Mouse (Mus musculus): ENCODE data around the gene Kcnk16. TPM values are rescaled to one million over a fixed set of nuclear protein-coding genes. Genes with fewer than 3 reads are reported as not detected.

Gene Kcnk16
- total and polyA plus RNA-seq, 2 experiments from 2014 or later, result 0.38 TPM; not detected in 1

- H3K27me3 ChIP-seq (ENCODE audit: insufficient read depth, low read length), result no peaks in the 10 kb centered on the region
- TF ChIP-seq CTCF (IDR thresholded peaks at IDR 0.05), result no peak
- peaks cover 7% of the 10 kb centered on the region; the same call in 1 of the 2 replicates for H3K4me1 ChIP-seq (ENCODE audit: insufficient read depth, low read length)
- DNase-seq (ENCODE audit: low spot score) (no peak), ATAC-seq (ENCODE audit: low FRiP score) (no peak)
- no peaks in the 10 kb centered on the region for H3K9me3 ChIP-seq (ENCODE audit: low read length)
- no peak overlapping the region for H3K9ac ChIP-seq (replicated peaks; ENCODE audit: low read length, poor library complexity, severe bottlenecking)
- WGBS, result 49% methylated on average over 2 of the region's 2 CpGs
- H3K27ac ChIP-seq (ENCODE audit: low read depth, low read length), result no peak overlapping the region
- no peak overlapping the region for H3K4me2 ChIP-seq (ENCODE audit: low read depth, low read length, poor library complexity, severe bottlenecking)
- H3K36me3 ChIP-seq (ENCODE audit: insufficient read depth, low read length), result no peaks in the 10 kb centered on the region
- no peak overlapping the region for H3K4me3 ChIP-seq (ENCODE audit: low read depth, low read length)
These were observed 42.0 kb downstream of the Kcnk16 start for GRCm38 (mm10) chr14:20226982-20227381.

GRCm38 (mm10) chr14:20226488-20226887 lies 42.5 kb downstream of the Kcnk16 start:
- no peak for TF ChIP-seq CTCF (IDR thresholded peaks at IDR 0.05)
- Histone ChIP-seq H3K27ac (ENCODE audit: low read depth, low read length) (no peak overlapping the region), H3K9ac (replicated peaks; ENCODE audit: low read length, poor library complexity, severe bottlenecking) (no peak overlapping the region), H3K27me3 (ENCODE audit: insufficient read depth, low read length) (no peaks in the 10 kb centered on the region), H3K4me2 (ENCODE audit: low read depth, low read length, poor library complexity, severe bottlenecking) (no peak overlapping the region), H3K9me3 (ENCODE audit: low read length) (no peaks in the 10 kb centered on the region), H3K4me3 (ENCODE audit: low read depth, low read length) (no peak overlapping the region), H3K36me3 (ENCODE audit: insufficient read depth, low read length) (no peaks in the 10 kb centered on the region), H3K4me1 (ENCODE audit: insufficient read depth, low read length) (peaks cover 7% of the 10 kb centered on the region; the same call in 1 of the 2 replicates)
- WGBS, result 44% methylated on average over 7 of the region's 7 CpGs
- peak; percentile 30 for DNase-seq (ENCODE audit: low spot score)
- 0 out of 2 replicates have a peak, but pooled peaks have one; percentile 7 for ATAC-seq (ENCODE audit: low FRiP score)

DNA sequence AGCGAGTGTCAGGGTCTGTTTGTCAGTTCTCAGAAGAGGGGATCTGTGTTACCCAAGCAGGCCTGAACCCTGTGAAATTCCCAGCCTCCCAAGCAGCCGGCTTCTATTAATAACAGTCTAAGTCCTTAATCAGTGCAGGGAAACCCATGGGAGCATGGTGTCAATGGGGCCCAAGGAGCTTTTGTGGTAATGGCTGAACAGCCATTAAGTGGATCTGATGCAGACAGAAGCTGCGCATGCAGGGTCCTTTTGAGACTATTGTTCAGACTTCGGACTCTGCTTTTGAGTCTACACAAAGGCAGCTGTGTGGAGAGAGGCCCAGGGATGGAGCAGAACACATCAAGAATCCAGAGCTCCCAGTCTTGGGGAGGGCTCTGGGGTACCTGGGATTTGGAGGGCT lies 43.5 kb downstream of the Kcnk16 start:
- Histone ChIP-seq H3K4me2 (ENCODE audit: low read depth, low read length, poor library complexity, severe bottlenecking) (no peak overlapping the region), H3K27me3 (ENCODE audit: insufficient read depth, low read length) (no peaks in the 10 kb centered on the region), H3K4me3 (ENCODE audit: low read depth, low read length) (no peak overlapping the region), H3K4me1 (ENCODE audit: insufficient read depth, low read length) (peaks cover 7% of the 10 kb centered on the region; the same call in 1 of the 2 replicates), H3K36me3 (ENCODE audit: insufficient read depth, low read length) (no peaks in the 10 kb centered on the region), H3K27ac (ENCODE audit: low read depth, low read length) (no peak overlapping the region), H3K9ac (replicated peaks; ENCODE audit: low read length, poor library complexity, severe bottlenecking) (no peak overlapping the region), H3K9me3 (ENCODE audit: low read length) (no peaks in the 10 kb centered on the region)
- ATAC-seq (ENCODE audit: low FRiP score) (no peak), DNase-seq (ENCODE audit: low spot score) (peak; percentile 13)
- 14% methylated on average over 4 of the region's 4 CpGs for WGBS
- TF ChIP-seq CTCF (IDR thresholded peaks at IDR 0.05), result no peak

DNA sequence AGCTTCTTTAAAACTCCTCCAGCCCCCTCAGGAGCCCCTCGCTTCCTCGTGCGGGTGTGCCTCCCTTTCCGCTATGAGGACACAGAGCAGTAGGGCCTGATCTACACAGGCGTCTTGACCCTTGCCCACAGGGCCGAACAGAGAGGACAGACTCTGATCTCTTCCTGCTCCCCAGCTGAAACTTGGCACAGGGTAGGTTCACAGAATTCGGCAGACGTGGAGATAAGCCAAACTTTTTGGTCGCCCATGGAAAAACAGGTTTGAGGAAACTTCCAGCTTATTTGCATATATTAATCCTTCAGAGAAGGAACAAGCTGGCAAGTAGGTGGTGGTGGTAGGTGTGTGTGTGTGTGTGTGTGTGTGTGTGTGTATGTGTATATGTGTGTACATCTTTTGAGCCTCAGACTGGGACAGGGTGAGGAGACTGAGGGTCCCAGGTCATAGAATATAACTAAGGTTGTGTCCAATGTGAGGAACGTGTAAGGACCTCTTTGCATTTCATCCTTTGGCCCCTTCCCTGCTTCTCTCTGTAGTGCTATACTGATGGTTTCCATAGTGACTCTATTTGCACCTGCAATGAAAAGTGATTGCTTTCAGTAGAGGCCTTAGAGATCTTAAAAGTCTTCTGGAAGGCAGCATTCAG lies 44.3 kb downstream of the Kcnk16 start:
- no peaks in the 10 kb centered on the region for H3K9me3 ChIP-seq (ENCODE audit: low read length)
- TF ChIP-seq CTCF (IDR thresholded peaks at IDR 0.05), result no peak
- no peak overlapping the region for H3K4me2 ChIP-seq (ENCODE audit: low read depth, low read length, poor library complexity, severe bottlenecking)
- no peak overlapping the region for H3K9ac ChIP-seq (replicated peaks; ENCODE audit: low read length, poor library complexity, severe bottlenecking)
- no peak overlapping the region for H3K27ac ChIP-seq (ENCODE audit: low read depth, low read length)
- no peak for ATAC-seq (ENCODE audit: low FRiP score)
- H3K4me1 ChIP-seq (ENCODE audit: insufficient read depth, low read length), result peaks cover 7% of the 10 kb centered on the region; the same call in 1 of the 2 replicates
- no peaks in the 10 kb centered on the region for H3K36me3 ChIP-seq (ENCODE audit: insufficient read depth, low read length)
- 50% methylated on average over 10 of the region's 10 CpGs for WGBS
- no peak for DNase-seq (ENCODE audit: low spot score)
- H3K27me3 ChIP-seq (ENCODE audit: insufficient read depth, low read length), result no peaks in the 10 kb centered on the region
- no peak overlapping the region for H3K4me3 ChIP-seq (ENCODE audit: low read depth, low read length)

DNA sequence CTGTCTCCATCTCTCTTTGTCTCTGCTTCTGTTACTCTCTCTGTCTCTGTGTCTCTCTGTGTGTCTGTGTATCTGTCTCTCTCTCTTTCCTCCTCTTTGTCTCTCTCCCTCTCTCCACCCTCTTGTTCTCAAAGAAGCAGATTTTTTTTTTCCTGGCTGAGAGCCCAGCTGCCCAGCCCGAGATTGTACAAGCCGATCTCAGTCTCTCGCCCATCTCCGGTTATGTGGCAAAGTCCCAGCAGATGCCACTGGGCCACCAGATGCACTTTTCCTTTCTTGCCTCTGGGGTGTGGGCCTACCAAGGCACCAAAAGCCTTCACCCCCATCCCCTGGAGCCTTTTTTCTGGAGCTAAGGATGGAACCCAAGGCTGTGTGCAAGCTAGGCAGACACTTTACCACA lies 44.8 kb downstream of the Kcnk16 start:
- no peak overlapping the region for H3K27ac ChIP-seq (ENCODE audit: low read depth, low read length)
- no peak for TF ChIP-seq CTCF (IDR thresholded peaks at IDR 0.05)
- no peak overlapping the region for H3K4me3 ChIP-seq (ENCODE audit: low read depth, low read length)
- H3K36me3 ChIP-seq (ENCODE audit: insufficient read depth, low read length), result no peaks in the 10 kb centered on the region
- no peak for ATAC-seq (ENCODE audit: low FRiP score)
- no peak overlapping the region for H3K4me2 ChIP-seq (ENCODE audit: low read depth, low read length, poor library complexity, severe bottlenecking)
- no peaks in the 10 kb centered on the region for H3K27me3 ChIP-seq (ENCODE audit: insufficient read depth, low read length)
- peak; percentile 51 for DNase-seq (ENCODE audit: low spot score)
- H3K9ac ChIP-seq (replicated peaks; ENCODE audit: low read length, poor library complexity, severe bottlenecking), result no peak overlapping the region
- 17% methylated on average over 4 of the region's 4 CpGs for WGBS
- H3K4me1 ChIP-seq (ENCODE audit: insufficient read depth, low read length), result peaks cover 7% of the 10 kb centered on the region; the same call in 1 of the 2 replicates
- no peaks in the 10 kb centered on the region for H3K9me3 ChIP-seq (ENCODE audit: low read length)

GRCm38 (mm10) chr14:20223253-20223652 lies 45.7 kb downstream of the Kcnk16 start:
- ATAC-seq (ENCODE audit: low FRiP score), result no peak
- no peak overlapping the region for H3K27ac ChIP-seq (ENCODE audit: low read depth, low read length)
- H3K27me3 ChIP-seq (ENCODE audit: insufficient read depth, low read length), result no peaks in the 10 kb centered on the region
- 94% methylated on average over 5 of the region's 5 CpGs for WGBS
- peaks cover 7% of the 10 kb centered on the region; the same call in 1 of the 2 replicates for H3K4me1 ChIP-seq (ENCODE audit: insufficient read depth, low read length)
- TF ChIP-seq CTCF (IDR thresholded peaks at IDR 0.05), result no peak
- no peak for DNase-seq (ENCODE audit: low spot score)
- H3K9ac ChIP-seq (replicated peaks; ENCODE audit: low read length, poor library complexity, severe bottlenecking), result no peak overlapping the region
- H3K36me3 ChIP-seq (ENCODE audit: insufficient read depth, low read length), result no peaks in the 10 kb centered on the region
- no peak overlapping the region for H3K4me3 ChIP-seq (ENCODE audit: low read depth, low read length)
- no peak overlapping the region for H3K4me2 ChIP-seq (ENCODE audit: low read depth, low read length, poor library complexity, severe bottlenecking)
- no peaks in the 10 kb centered on the region for H3K9me3 ChIP-seq (ENCODE audit: low read length)

Data from midbrain, postnatal 0 days (tissue).